Mouse (Mus musculus): ENCODE data around the gene Nfrkb.

- 0 out of 2 replicates have a peak, but pooled peaks have one; percentile 29 for TF ChIP-seq GATA1 (IDR thresholded peaks at IDR 0.05; ENCODE audit: low read length)
- TF ChIP-seq TAL1 (IDR thresholded peaks at IDR 0.05; ENCODE audit: low read length): no peak
Measured at GRCm38 (mm10) chr9:31422143-31422542, 36.2 kb downstream of the Nfrkb start.

Measured in erythroblast, embryonic 14.5 days (primary cell).